Comparison of ENCODE assay signal across 8 mouse cellular contexts in the genomic region with DNA sequence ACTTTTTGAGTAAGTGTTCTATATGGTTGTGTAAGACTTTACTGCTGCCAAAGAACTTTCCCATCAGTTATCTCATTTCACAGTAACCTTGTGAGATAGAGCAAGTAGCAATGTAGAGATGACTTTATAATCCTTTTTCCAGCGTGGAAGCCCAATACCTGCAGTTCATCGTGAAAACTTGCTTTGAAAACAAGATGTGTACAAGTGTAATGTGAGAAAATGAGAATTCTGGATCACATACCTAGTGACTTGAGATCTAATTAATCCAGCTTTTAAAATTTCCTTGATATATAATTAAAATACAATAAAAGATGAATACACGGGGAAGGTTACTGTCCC. TPM values are rescaled to one million over a fixed set of nuclear protein-coding genes. Genes with fewer than 3 reads are reported as not detected.
DNase-seq lines count a peak whose midpoint lies in the region; ATAC-seq and TF ChIP-seq lines count a peak whose summit lies in the region.
"Had no signal": no experiment of that assay in that cellular context is flagged by ENCODE, and none has a peak within 500 bp of the region (broad histone marks: within the 10 kb centered on the region; RNA-seq: fewer than 3 reads in every experiment).

No protein-coding gene starts in this region.

- TF ChIP-seq CTCF in intestine, postnatal 0 days (IDR thresholded peaks at IDR 0.05; ENCODE audit: low read depth), result no peak

- 60% methylated on average over 3 of the region's 3 CpGs for WGBS in lung, embryonic 15.5 days
- 87% methylated on average over 3 of the region's 3 CpGs for WGBS in forebrain, embryonic 10.5 days
- WGBS in intestine, postnatal 0 days, result 36% methylated on average over 3 of the region's 3 CpGs
- WGBS in neural tube, embryonic 14.5 days, result 64% methylated on average over 3 of the region's 3 CpGs

- H3K9ac ChIP-seq in lung, embryonic 15.5 days, result peak overlapping the region; percentile 90; the same call in 1 of the 2 replicates
- peak overlapping the region; percentile 32; the same call in 1 of the 2 replicates for H3K9ac ChIP-seq in intestine, postnatal 0 days (ENCODE audit: low read depth, low read length)
- no peak overlapping the region; the same call in 1 of the 2 replicates for H3K9ac ChIP-seq in neural tube, embryonic 14.5 days (replicated peaks; ENCODE audit: low read depth, low read length)

- H3K27me3 ChIP-seq in lung, embryonic 15.5 days, result no peaks in the 10 kb centered on the region
- no peaks in the 10 kb centered on the region for H3K27me3 ChIP-seq in forebrain, embryonic 10.5 days (ENCODE audit: poor library complexity, severe bottlenecking)
- H3K27me3 ChIP-seq in intestine, postnatal 0 days (replicated peaks; ENCODE audit: control insufficient read depth, insufficient read depth, low read length), result no peaks in the 10 kb centered on the region
- no peaks in the 10 kb centered on the region for H3K27me3 ChIP-seq in neural tube, embryonic 14.5 days (ENCODE audit: control insufficient read depth, insufficient read depth, low read length)

- no peaks in the 10 kb centered on the region for H3K36me3 ChIP-seq in lung, embryonic 15.5 days
- no peaks in the 10 kb centered on the region for H3K36me3 ChIP-seq in forebrain, embryonic 10.5 days (replicated peaks)
- H3K36me3 ChIP-seq in intestine, postnatal 0 days (ENCODE audit: control insufficient read depth, insufficient read depth), result no peaks in the 10 kb centered on the region
- no peaks in the 10 kb centered on the region for H3K36me3 ChIP-seq in neural tube, embryonic 14.5 days (ENCODE audit: control insufficient read depth, insufficient read depth, low read length)

- peak overlapping the region; percentile 97 for H3K4me3 ChIP-seq in lung, embryonic 15.5 days
- peak overlapping the region; percentile 90; the same call in 1 of the 2 replicates for H3K4me3 ChIP-seq in forebrain, embryonic 10.5 days
- peak overlapping the region; percentile 93 for H3K4me3 ChIP-seq in intestine, postnatal 0 days (ENCODE audit: low read depth, low read length)
- peak overlapping the region; percentile 74; the same call in 1 of the 2 replicates for H3K4me3 ChIP-seq in neural tube, embryonic 14.5 days (ENCODE audit: low read depth, low read length)

- H3K4me1 ChIP-seq in lung, embryonic 15.5 days, result peaks cover 20% of the 10 kb centered on the region
- H3K4me1 ChIP-seq in forebrain, embryonic 10.5 days, result peaks cover 26% of the 10 kb centered on the region
- no peaks in the 10 kb centered on the region for H3K4me1 ChIP-seq in intestine, postnatal 0 days (replicated peaks; ENCODE audit: control insufficient read depth, insufficient read depth, low read length)
- peaks cover 15% of the 10 kb centered on the region for H3K4me1 ChIP-seq in neural tube, embryonic 14.5 days (ENCODE audit: control insufficient read depth, insufficient read depth, low read length)

- H3K9me3 ChIP-seq in lung, embryonic 15.5 days, result no peaks in the 10 kb centered on the region
- H3K9me3 ChIP-seq in forebrain, embryonic 10.5 days, result no peaks in the 10 kb centered on the region
- no peaks in the 10 kb centered on the region for H3K9me3 ChIP-seq in intestine, postnatal 0 days (ENCODE audit: control insufficient read depth)
- no peaks in the 10 kb centered on the region for H3K9me3 ChIP-seq in neural tube, embryonic 14.5 days (ENCODE audit: control insufficient read depth, low read length)

- no peak for ATAC-seq in lung, embryonic 15.5 days (ENCODE audit: borderline replicate concordance, extremely low read depth, low FRiP score, low TSS enrichment)
- ATAC-seq in intestine, postnatal 0 days, result no peak
- ATAC-seq in neural tube, embryonic 14.5 days (ENCODE audit: low read depth), result no peak
- ATAC-seq: activated CD4-positive, CD25-positive, alpha-beta regulatory T cell, adult 4 months had no signal

- H3K4me2 ChIP-seq in lung, embryonic 15.5 days, result peak overlapping the region; percentile 63
- peak overlapping the region; percentile 73 for H3K4me2 ChIP-seq in intestine, postnatal 0 days (replicated peaks; ENCODE audit: low read depth)
- peak overlapping the region; percentile 76 for H3K4me2 ChIP-seq in neural tube, embryonic 14.5 days (ENCODE audit: low read depth, low read length)

- no peak overlapping the region for H3K27ac ChIP-seq in lung, embryonic 15.5 days
- H3K27ac ChIP-seq in forebrain, embryonic 10.5 days, result no peak overlapping the region
- H3K27ac ChIP-seq in intestine, postnatal 0 days (ENCODE audit: low read depth, low read length), result no peak overlapping the region
- H3K27ac ChIP-seq in neural tube, embryonic 14.5 days (ENCODE audit: low read depth, low read length), result no peak overlapping the region

- no peak for DNase-seq in lung, postnatal 10 days
- no peak for DNase-seq in forebrain, embryonic 10.5 days (ENCODE audit: extremely low spot score, low spot score)
- no peak for DNase-seq in kidney, adult 8-10 months
- DNase-seq in layer of hippocampus, postnatal 36 days, result no peak

RNA-seq across cellular contexts. Expression of gene Fnip1, which starts 1.7 kb away (rescaled TPM):
- polyA plus RNA-seq in lung, embryonic 15.5 days (2015; fragmentation: Nextera tagmentation; extraction: Ambion mirVana), result 9.8 and 10.2 TPM in 2 replicates
- polyA plus RNA-seq in forebrain, embryonic 10.5 days (2016; fragmentation: Nextera tagmentation; extraction: Ambion mirVana), result 8.1 and 8.9 TPM in 2 replicates
- polyA plus RNA-seq in intestine, postnatal 0 days (2015; fragmentation: Nextera tagmentation; extraction: Ambion mirVana), result 5.7 and 6.0 TPM in 2 replicates
- 15.2 and 15.9 TPM in 2 replicates for polyA plus RNA-seq in neural tube, embryonic 14.5 days (2014; fragmentation: Nextera tagmentation; extraction: Ambion mirVana)
- total RNA-seq in layer of hippocampus, postnatal 36 days (2021), result 10 to 100 TPM; 34.9 to 36.4 TPM
